Mouse (Mus musculus) Patski (cell line): ENCODE measurements around the gene Gm28845. TPM values are rescaled to one million over a fixed set of nuclear protein-coding genes. Genes with fewer than 3 reads are reported as not detected.

ENCODE experiments used
- ATAC-seq: fragments of 100-300 bp; one replicate; pipeline ENCODE4 v1.8.0; 2021
- CTCF ChIA-PET: fragments of 350-600 bp; sonication (Branson Sonifier 250); formaldehyde crosslinking; loops from one replicate; lab custom pipeline; 2022; ENCODE audit warnings: inconsistent platforms; lab: Charles Lee
- POLR2A ChIA-PET: fragments of 350-600 bp; sonication (Branson Sonifier 250); formaldehyde crosslinking; loops from one replicate; lab custom pipeline; 2022; ENCODE audit warnings: antibody characterized with exemption, inconsistent platforms; lab: Charles Lee
- DNase-seq: peaks from one replicate; pipeline ENCODE4 v3.0.0-alpha.2; 2011; ENCODE audit warnings: low read depth, low spot score
- H3K27me3 ChIP-seq: fragments of 371-371 bp; one replicate; pipeline ENCODE4 v1.5.1; 2021
- CTCF ChIP-seq: fragments of 100-300 bp; IDR thresholded peaks from one replicate; pipeline ENCODE4 v1.5.1; 2021
- in situ Hi-C: fragments of 300-500 bp; cut with MboI; formaldehyde crosslinking; loops from 3 replicates; pipeline ENCODE4 v1.11.1; 2018; ENCODE audit warnings: low pct_unique_long_range_greater_than_20kb, mixed read lengths
- polyA plus RNA-seq: library from polyadenylated mRNA; unstranded; gene quantifications from one replicate; pipeline ENCODE4 v1.2.3, GENCODE M21; 2021

Gene Gm28845
- polyA plus RNA-seq, 1 experiment from 2014 or later = not detected

GRCm38 (mm10) chr1:65109756-65110435, 9.5 kb downstream of the Gm28845 start:
- POLR2A ChIA-PET = no interaction called here
- in situ Hi-C loops = loop anchor here (5.0 kb wide), 1 partner anchor 67 kb away; no protein-coding TSS in a partner anchor
- H3K27me3 ChIP-seq = peaks cover 22% of the 10 kb centered on the region
- DNase-seq (no peak), ATAC-seq (no peak)
- CTCF ChIA-PET = no interaction called here
- no peak for TF ChIP-seq CTCF

DNA sequence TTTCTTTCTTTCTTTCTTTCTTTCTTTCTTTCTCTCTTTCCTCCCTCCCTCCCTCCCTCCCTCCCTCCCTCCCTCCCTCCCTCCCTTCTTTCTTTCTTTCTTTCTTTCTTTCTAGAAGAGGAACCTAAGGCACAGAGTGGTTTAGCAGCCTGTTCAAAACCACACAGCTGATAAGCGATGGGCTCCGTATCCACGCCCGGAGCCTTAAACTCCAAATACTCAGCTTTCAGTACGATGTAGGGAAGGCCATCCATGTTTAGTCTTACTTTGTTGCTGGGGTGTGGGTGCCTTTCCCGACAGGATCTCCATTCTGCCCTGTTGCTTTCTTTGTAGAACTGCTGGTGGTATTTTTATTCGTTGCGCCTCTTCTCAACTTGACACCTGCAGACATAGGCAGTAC, 10.2 kb downstream of the Gm28845 start:
- DNase-seq (no peak), ATAC-seq (no peak)
- in situ Hi-C loops = no loop called here
- POLR2A ChIA-PET = no interaction called here
- peaks cover 27% of the 10 kb centered on the region for H3K27me3 ChIP-seq
- CTCF ChIA-PET = interaction anchor here (1.0 kb wide), 1 partner anchor 17 kb away, joined by 3 read pairs; no protein-coding TSS in a partner anchor
- TF ChIP-seq CTCF = no peak

GRCm38 (mm10) chr1:65107654-65108279, 11.6 kb downstream of the Gm28845 start:
- DNase-seq (no peak), ATAC-seq (no peak)
- ChIA-PET POLR2A (no interaction called here), CTCF (interaction anchor here (1.2 to 1.4 kb wide), 2 partner anchors 71 to 72 kb away, joined by 3 read pairs; no protein-coding TSS in a partner anchor)
- H3K27me3 ChIP-seq = peaks cover 28% of the 10 kb centered on the region
- no peak for TF ChIP-seq CTCF
- in situ Hi-C loops = no loop called here

- ChIA-PET POLR2A (no interaction called here), CTCF (no interaction called here)
- DNase-seq (no peak), ATAC-seq (no peak)
- H3K27me3 ChIP-seq = peaks cover 37% of the 10 kb centered on the region
- TF ChIP-seq CTCF = no peak
- in situ Hi-C loops = no loop called here
Observed at GRCm38 (mm10) chr1:65103273-65103672, 16.1 kb downstream of the Gm28845 start, which contains the start of gene Cryga. Gene Cryga (minus strand): TSS chr1:65103373.

- in situ Hi-C loops = no loop called here
- H3K27me3 ChIP-seq = peaks cover 8% of the 10 kb centered on the region
- TF ChIP-seq CTCF = no peak
- POLR2A ChIA-PET = no interaction called here
- ATAC-seq (no peak), DNase-seq (no peak)
- CTCF ChIA-PET = no interaction called here
Observed at GRCm38 (mm10) chr1:65096953-65097352, 22.4 kb downstream of the Gm28845 start.

DNA sequence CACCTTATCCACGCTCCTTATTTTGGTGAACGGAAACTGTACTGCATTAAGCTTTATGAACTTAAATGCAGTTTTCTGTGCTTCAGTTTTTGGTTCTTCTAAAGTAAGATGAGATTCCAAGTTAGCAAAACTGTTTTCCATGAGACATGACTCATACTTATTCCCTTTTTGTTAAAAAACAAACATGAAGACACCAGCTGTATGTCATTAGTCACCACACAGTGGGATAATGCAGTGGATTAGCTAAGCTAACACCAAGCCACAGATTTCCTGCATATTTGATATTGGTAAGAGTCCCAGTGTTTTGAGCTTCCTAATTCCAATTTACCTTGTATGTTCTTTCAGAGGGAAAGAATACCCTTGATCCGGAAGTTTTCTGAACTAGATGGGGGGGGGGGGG, 27.8 kb downstream of the Gm28845 start:
- ATAC-seq = no peak
- peak; percentile 13 for DNase-seq
- in situ Hi-C loops = no loop called here
- CTCF ChIA-PET = interaction anchor here (0.9 to 1.3 kb wide), 5 partner anchors 17 to 88 kb away, joined by 3 to 6 read pairs (median 3); no protein-coding TSS in a partner anchor
- TF ChIP-seq CTCF = no peak
- POLR2A ChIA-PET = interaction anchor here (0.6 kb wide), 1 partner anchor 1297 kb away, joined by 4 read pairs; no protein-coding TSS in a partner anchor
- H3K27me3 ChIP-seq = no peaks in the 10 kb centered on the region

- POLR2A ChIA-PET = no interaction called here
- CTCF ChIA-PET = no interaction called here
- in situ Hi-C loops = no loop called here
- no peak for DNase-seq
- no peak for ATAC-seq
- no peak for TF ChIP-seq CTCF
- no peaks in the 10 kb centered on the region for H3K27me3 ChIP-seq
Observed at GRCm38 (mm10) chr1:65090370-65090769, 29.0 kb downstream of the Gm28845 start.

DNA sequence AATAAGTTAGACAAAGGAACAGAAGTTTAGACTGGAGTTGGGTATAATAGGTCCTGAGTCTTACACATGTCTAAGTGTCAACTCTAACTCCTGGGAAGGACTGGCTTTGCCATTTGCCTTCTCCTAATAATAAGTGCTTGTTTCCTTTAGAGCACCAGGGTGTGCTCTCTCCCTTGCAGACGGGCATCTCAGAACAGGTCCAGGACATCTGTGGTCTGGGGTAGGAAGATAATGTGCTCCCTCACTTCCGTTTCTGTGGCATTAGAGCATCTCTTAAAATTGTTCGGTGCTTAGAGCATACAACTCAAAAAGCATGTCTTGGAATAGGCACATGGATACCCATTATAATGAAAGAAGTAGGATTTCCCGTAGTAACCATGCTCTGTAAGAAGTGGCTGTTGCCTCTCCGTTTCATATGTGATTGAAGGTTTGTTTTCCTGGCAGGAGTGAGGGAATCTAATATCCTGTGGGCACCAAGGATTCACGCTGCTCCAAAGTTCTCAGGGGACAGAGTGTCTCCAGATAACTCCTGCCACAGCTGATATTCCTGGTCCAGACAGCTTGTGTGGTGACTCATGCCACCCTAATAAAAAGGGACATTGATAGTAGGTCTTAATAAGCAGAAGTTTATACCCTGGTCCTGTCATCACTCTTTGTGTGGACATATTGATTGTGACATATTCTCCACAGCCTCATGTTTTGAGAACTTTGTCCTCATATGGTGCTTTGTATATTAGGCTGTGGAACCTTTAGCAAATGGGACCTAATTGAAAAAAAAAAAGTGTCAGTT, 30.6 kb downstream of the Gm28845 start:
- TF ChIP-seq CTCF = no peak
- in situ Hi-C loops = no loop called here
- ChIA-PET POLR2A (no interaction called here), CTCF (interaction anchor here (2.6 kb wide), 1 partner anchor 11 kb away, joined by 9 read pairs; no protein-coding TSS in a partner anchor)
- no peak for DNase-seq
- H3K27me3 ChIP-seq = no peaks in the 10 kb centered on the region
- no peak for ATAC-seq

DNA sequence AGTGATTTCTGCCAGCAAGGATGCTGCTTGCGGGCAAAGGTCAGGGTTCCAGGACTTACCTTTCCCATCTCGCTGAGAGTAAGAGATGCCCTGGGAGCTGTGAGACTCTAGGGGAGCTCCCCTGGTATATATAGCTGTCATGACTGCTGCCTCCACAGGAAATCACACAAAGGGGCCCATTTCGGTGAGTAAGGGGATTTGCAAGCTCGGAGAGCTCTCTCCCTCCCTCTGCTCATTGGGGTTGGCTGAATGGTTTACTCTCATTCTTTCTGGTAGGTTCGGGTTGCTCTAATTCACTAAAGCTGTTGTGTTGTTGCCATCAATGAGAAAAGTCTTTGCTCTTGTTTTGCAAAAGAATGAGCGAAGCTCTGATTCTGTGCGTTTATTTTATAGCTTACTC, 37.2 kb downstream of the Gm28845 start, which contains the start of gene Crygb:
Gene Crygb (minus strand): TSS at position 101 of the 400 bp plus-strand sequence.
- DNase-seq (no peak), ATAC-seq (no peak)
- TF ChIP-seq CTCF = no peak
- CTCF ChIA-PET = no interaction called here
- H3K27me3 ChIP-seq = peaks cover 27% of the 10 kb centered on the region
- POLR2A ChIA-PET = no interaction called here
- in situ Hi-C loops = no loop called here

GRCm38 (mm10) chr1:65075607-65076006, 43.8 kb downstream of the Gm28845 start:
- CTCF ChIA-PET = interaction anchor here (1.4 to 1.5 kb wide), 2 partner anchors 10 to 71 kb away, joined by 3 to 4 read pairs; no protein-coding TSS in a partner anchor
- POLR2A ChIA-PET = no interaction called here
- TF ChIP-seq CTCF = peak; percentile 38
- ATAC-seq (no peak), DNase-seq (no peak)
- in situ Hi-C loops = no loop called here
- peaks cover 42% of the 10 kb centered on the region for H3K27me3 ChIP-seq
